ENCODE assay signal across 7 mouse cellular contexts in the genomic region with DNA sequence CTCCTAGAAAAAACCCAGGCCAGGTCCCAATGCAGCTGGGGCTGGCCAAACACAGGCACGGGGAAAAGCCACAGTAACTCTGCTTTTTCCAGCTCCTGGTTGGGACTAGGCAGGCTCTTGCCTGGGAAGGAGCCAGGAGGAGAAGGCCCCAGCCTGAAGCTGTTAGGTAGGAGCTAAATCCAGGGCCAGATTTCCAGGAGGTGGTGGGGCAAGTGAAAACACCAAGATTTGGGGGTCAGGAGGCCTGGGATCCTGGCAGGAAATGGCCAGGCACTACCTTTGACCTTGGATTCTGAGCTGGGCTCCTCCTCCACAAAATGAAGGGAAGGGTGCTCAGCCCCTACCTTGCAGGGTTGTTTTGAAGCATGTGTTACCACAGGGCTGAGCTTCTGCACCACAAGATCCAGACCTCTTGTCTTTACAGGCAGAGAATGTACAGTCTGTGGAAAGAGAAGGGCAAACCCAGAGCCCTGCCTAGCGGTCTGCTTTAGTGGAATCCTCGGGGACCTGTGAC. TPM values are rescaled to one million over a fixed set of nuclear protein-coding genes. Genes with fewer than 3 reads are reported as not detected.
DNase-seq lines count a peak whose midpoint lies in the region; ATAC-seq and TF ChIP-seq lines count a peak whose summit lies in the region.

Odf3l1 (minus strand) TSS at position 464 of the 514 bp plus-strand sequence.

- peaks cover 68% of the 10 kb centered on the region for H3K27me3 ChIP-seq in E14TG2a.4 (ENCODE audit: insufficient read depth, low read length)
- peaks cover 55% of the 10 kb centered on the region for H3K27me3 ChIP-seq in hindbrain, embryonic 10.5 days (ENCODE audit: insufficient read depth, poor library complexity, severe bottlenecking)
- no peaks in the 10 kb centered on the region for H3K27me3 ChIP-seq in limb, embryonic 14.5 days (ENCODE audit: control insufficient read depth, insufficient read depth, low read length)

- peak within 1 kb of the TSS; percentile 54 for H3K4me2 ChIP-seq in limb, embryonic 14.5 days (replicated peaks; ENCODE audit: low read depth, low read length, severe bottlenecking)

- no peak; the same call in 1 of the 2 replicates for ATAC-seq in limb, embryonic 14.5 days (ENCODE audit: low FRiP score, low read depth)

- H3K36me3 ChIP-seq in E14TG2a.4 (ENCODE audit: insufficient read depth, low read length): no peaks in the 10 kb centered on the region
- no peaks in the 10 kb centered on the region for H3K36me3 ChIP-seq in hindbrain, embryonic 10.5 days
- H3K36me3 ChIP-seq in limb, embryonic 14.5 days (ENCODE audit: control insufficient read depth, insufficient read depth, low read length): no peaks in the 10 kb centered on the region

- DNase-seq in NIH3T3 (ENCODE audit: low read depth): peak; percentile 75
- no peak for DNase-seq in hindbrain, embryonic 10.5 days (ENCODE audit: low spot score)
- peak; percentile 74 for DNase-seq in limb, embryonic 14.5 days (ENCODE audit: low spot score)
- DNase-seq in thymus, postnatal 0 days (ENCODE audit: low spot score): no peak
- DNase-seq in left cerebral cortex, postnatal 14 days (ENCODE audit: low spot score in 2 of 2): no peak
- no peak for DNase-seq in frontal cortex, adult 2 months (ENCODE audit: extremely low spot score in 1 of 2, low spot score in 1 of 2)

- H3K4me3 ChIP-seq in E14TG2a.4 (replicated peaks; ENCODE audit: low read length): peak within 1 kb of the TSS; percentile 58
- H3K4me3 ChIP-seq in hindbrain, embryonic 10.5 days: peak within 1 kb of the TSS; percentile 46
- H3K4me3 ChIP-seq in limb, embryonic 14.5 days (replicated peaks; ENCODE audit: low read length): peak within 1 kb of the TSS; percentile 68

- intact Hi-C loops in left cerebral cortex, postnatal 14 days (cut with DNase I): no loop called here

- peak within 1 kb of the TSS; percentile 23; the same call in 1 of the 2 replicates for H3K27ac ChIP-seq in hindbrain, embryonic 10.5 days
- H3K27ac ChIP-seq in limb, embryonic 14.5 days (replicated peaks; ENCODE audit: low read depth, low read length): peak within 1 kb of the TSS; percentile 82

- 23% methylated on average over 3 of the region's 3 CpGs for WGBS in hindbrain, embryonic 10.5 days
- WGBS in limb, embryonic 14.5 days: 4% methylated on average over 3 of the region's 3 CpGs

- peaks cover 71% of the 10 kb centered on the region for H3K4me1 ChIP-seq in E14TG2a.4 (replicated peaks; ENCODE audit: low read depth, low read length)
- H3K4me1 ChIP-seq in hindbrain, embryonic 10.5 days (replicated peaks): peaks cover 38% of the 10 kb centered on the region
- H3K4me1 ChIP-seq in limb, embryonic 14.5 days (ENCODE audit: control insufficient read depth, insufficient read depth, low read length): peaks cover 63% of the 10 kb centered on the region

- TF ChIP-seq POLR2A in limb, embryonic 14.5 days (IDR thresholded peaks at IDR 0.05; ENCODE audit: borderline replicate concordance, extremely low read depth, insufficient read depth, insufficient read length): no peak

- TF ChIP-seq CTCF in E14TG2a.4 (conservative IDR thresholded peaks at IDR 0.05; ENCODE audit: low read length): no peak

- H3K9ac ChIP-seq in limb, embryonic 14.5 days (ENCODE audit: low read depth, low read length, severe bottlenecking): peak within 1 kb of the TSS; percentile 77

- H3K9me3 ChIP-seq in E14TG2a.4 (ENCODE audit: low read length): no peaks in the 10 kb centered on the region
- no peaks in the 10 kb centered on the region for H3K9me3 ChIP-seq in hindbrain, embryonic 10.5 days
- H3K9me3 ChIP-seq in limb, embryonic 14.5 days (ENCODE audit: control insufficient read depth, low read length): no peaks in the 10 kb centered on the region

RNA-seq across cellular contexts. Expression of gene Odf3l1, which starts in this region (rescaled TPM):
- polyA plus RNA-seq in hindbrain, embryonic 10.5 days (2016; fragmentation: Nextera tagmentation; extraction: Ambion mirVana): 0.14 TPM in 1 of 2 replicates, not detected in the other
- 2.6 and 2.9 TPM in 2 replicates for polyA plus RNA-seq in limb, embryonic 14.5 days (2012; rRNA removed)
- 1.7 and 1.8 TPM in 2 replicates for polyA plus RNA-seq in limb, embryonic 14.5 days (2014; fragmentation: Nextera tagmentation; extraction: Ambion mirVana)
- 0.13 TPM in 1 of 2 replicates, not detected in the other for polyA plus RNA-seq in thymus, postnatal 0 days (2015; fragmentation: Nextera tagmentation; extraction: Ambion mirVana)
- total RNA-seq in left cerebral cortex, postnatal 14 days (2021): not detected
- polyA plus RNA-seq in frontal cortex, adult 2 months (2012; rRNA removed): 0.13 and 0.22 TPM in 2 replicates

Comparison
In these comparisons a context has a peak if more than half of its experiments do, and no peak if none do; other contexts are left out.
1. DNase-seq: peak in NIH3T3 (single experiment) and limb, embryonic 14.5 days (single experiment); none in hindbrain, embryonic 10.5 days (single experiment), thymus, postnatal 0 days (single experiment), left cerebral cortex, postnatal 14 days (0 of 2) and frontal cortex, adult 2 months (0 of 2).
2. Peak in every context shown above with its lines, with median percentiles within 50 percentile points of each other: H3K4me3 ChIP-seq.